Mouse (Mus musculus) bone marrow macrophage, adult 2 months (primary cell): ENCODE measurements at regions not wholly inside any gene's neighbourhood (a gene's known extent, or its start where the extent isn't known, plus 50 kb on each side); places are given as distances from the start of the nearest gene placed in this dataset.

Source experiments
- H3K27ac ChIP-seq: 2 replicates; pipeline ENCODE4 v1.5.1; 2012; ENCODE audit warnings: low read depth, low read length; ENCODE audit not compliant: insufficient read depth
- H3K4me1 ChIP-seq: 2 replicates; pipeline ENCODE4 v1.6.1; 2012; ENCODE audit warnings: low read length; ENCODE audit not compliant: control insufficient read depth, insufficient read depth
- H3K4me3 ChIP-seq: 2 replicates; pipeline ENCODE4 v1.5.1; 2012; ENCODE audit warnings: mild to moderate bottlenecking, low read length, moderate library complexity; ENCODE audit not compliant: insufficient read depth
- CTCF ChIP-seq: IDR thresholded peaks from 2 replicates; pipeline ENCODE4 v1.5.1; 2012; ENCODE audit warnings: low read depth, mild to moderate bottlenecking, low read length, moderate library complexity
- POLR2A ChIP-seq: IDR thresholded peaks from 2 replicates; pipeline ENCODE4 v1.6.1; 2012; ENCODE audit warnings: mild to moderate bottlenecking, low read depth, low read length, borderline replicate concordance

- Histone ChIP-seq H3K4me3 (no peak overlapping the region), H3K27ac (no peak overlapping the region), H3K4me1 (no peaks in the 10 kb centered on the region)
- TF ChIP-seq CTCF = no peak
- no peak for TF ChIP-seq POLR2A
Measured at GRCm38 (mm10) chr14:48942882-48943281, 123.0 kb upstream of the Ap5m1 start.

- H3K4me1 ChIP-seq = no peaks in the 10 kb centered on the region
- TF ChIP-seq POLR2A (no peak), CTCF (no peak)
- no peak overlapping the region for H3K27ac ChIP-seq
- H3K4me3 ChIP-seq = no peak overlapping the region
Measured at GRCm38 (mm10) chr14:48930886-48931285, 135.0 kb upstream of the Ap5m1 start.

- Histone ChIP-seq H3K4me1 (no peaks in the 10 kb centered on the region), H3K4me3 (no peak overlapping the region), H3K27ac (no peak overlapping the region)
- TF ChIP-seq POLR2A (no peak), CTCF (no peak)
Measured at GRCm38 (mm10) chr14:48925870-48926269, 140.0 kb upstream of the Ap5m1 start.

GRCm38 (mm10) chr14:48909420-48909819 lies 156.5 kb upstream of the Ap5m1 start:
- Histone ChIP-seq H3K4me1 (no peaks in the 10 kb centered on the region), H3K4me3 (no peak overlapping the region), H3K27ac (no peak overlapping the region)
- TF ChIP-seq POLR2A = no peak
- no peak for TF ChIP-seq CTCF

- H3K27ac ChIP-seq = no peak overlapping the region
- 0 out of 2 replicates have a peak, but pooled peaks cover 2% of the 10 kb centered on the region for H3K4me1 ChIP-seq
- no peak for TF ChIP-seq POLR2A
- TF ChIP-seq CTCF = no peak
Measured at GRCm38 (mm10) chr14:48907991-48908698, 157.8 kb upstream of the Ap5m1 start.

GRCm38 (mm10) chr14:48907403-48907973 lies 158.4 kb upstream of the Ap5m1 start:
- TF ChIP-seq CTCF = no peak
- no peak overlapping the region for H3K4me3 ChIP-seq
- 0 out of 2 replicates have a peak, but pooled peaks cover 2% of the 10 kb centered on the region for H3K4me1 ChIP-seq
- H3K27ac ChIP-seq = no peak overlapping the region

More at GRCm38 (mm10) chr14:48907991-48908698, 157.8 kb upstream of the Ap5m1 start:
- no peak overlapping the region for H3K4me3 ChIP-seq

GRCm38 (mm10) chr14:48906956-48907355 lies 158.9 kb upstream of the Ap5m1 start:
- Histone ChIP-seq H3K27ac (no peak overlapping the region), H3K4me1 (0 out of 2 replicates have a peak, but pooled peaks cover 2% of the 10 kb centered on the region), H3K4me3 (no peak overlapping the region)
- TF ChIP-seq CTCF (no peak), POLR2A (no peak)

GRCm38 (mm10) chr14:48904576-48904975 lies 161.3 kb upstream of the Ap5m1 start:
- no peak overlapping the region for H3K4me3 ChIP-seq
- TF ChIP-seq POLR2A (no peak), CTCF (no peak)
- H3K27ac ChIP-seq = no peak overlapping the region
- H3K4me1 ChIP-seq = 0 out of 2 replicates have a peak, but pooled peaks cover 2% of the 10 kb centered on the region

- Histone ChIP-seq H3K27ac (no peak overlapping the region), H3K4me3 (no peak overlapping the region)
Measured at GRCm38 (mm10) chr14:48903526-48903925, 162.4 kb upstream of the Ap5m1 start.

GRCm38 (mm10) chr14:48900201-48900600 lies 165.7 kb upstream of the Ap5m1 start:
- H3K4me3 ChIP-seq = no peak overlapping the region
- H3K4me1 ChIP-seq = peaks cover 21% of the 10 kb centered on the region
- TF ChIP-seq CTCF (no peak), POLR2A (no peak)
- no peak overlapping the region for H3K27ac ChIP-seq

More at GRCm38 (mm10) chr14:48903526-48903925, 162.4 kb upstream of the Ap5m1 start:
- no peak for TF ChIP-seq POLR2A
- TF ChIP-seq CTCF = no peak
- 0 out of 2 replicates have a peak, but pooled peaks cover 2% of the 10 kb centered on the region for H3K4me1 ChIP-seq

- no peak for TF ChIP-seq POLR2A
- no peak for TF ChIP-seq CTCF
- no peak overlapping the region for H3K4me3 ChIP-seq
- peak overlapping the region; percentile 72 for H3K27ac ChIP-seq
- H3K4me1 ChIP-seq = peaks cover 23% of the 10 kb centered on the region
Measured at GRCm38 (mm10) chr14:48897140-48897539, 168.8 kb upstream of the Ap5m1 start.
